Mouse (Mus musculus) thymus, adult 18-20 months (tissue): ENCODE results near the gene Gm26965.
"Not testable (repeated sequence)": the region's sequence is repeated elsewhere in the genome, so short reads cannot be mapped to it uniquely, and the experiment has no call there.

Experiments
- DNase-seq, 2 experiments: peaks; one replicate each; pipeline ENCODE4 v3.0.0; 2022; ENCODE audit warnings: mixed read lengths in 2 of 2

Gm26965 gene

DNA sequence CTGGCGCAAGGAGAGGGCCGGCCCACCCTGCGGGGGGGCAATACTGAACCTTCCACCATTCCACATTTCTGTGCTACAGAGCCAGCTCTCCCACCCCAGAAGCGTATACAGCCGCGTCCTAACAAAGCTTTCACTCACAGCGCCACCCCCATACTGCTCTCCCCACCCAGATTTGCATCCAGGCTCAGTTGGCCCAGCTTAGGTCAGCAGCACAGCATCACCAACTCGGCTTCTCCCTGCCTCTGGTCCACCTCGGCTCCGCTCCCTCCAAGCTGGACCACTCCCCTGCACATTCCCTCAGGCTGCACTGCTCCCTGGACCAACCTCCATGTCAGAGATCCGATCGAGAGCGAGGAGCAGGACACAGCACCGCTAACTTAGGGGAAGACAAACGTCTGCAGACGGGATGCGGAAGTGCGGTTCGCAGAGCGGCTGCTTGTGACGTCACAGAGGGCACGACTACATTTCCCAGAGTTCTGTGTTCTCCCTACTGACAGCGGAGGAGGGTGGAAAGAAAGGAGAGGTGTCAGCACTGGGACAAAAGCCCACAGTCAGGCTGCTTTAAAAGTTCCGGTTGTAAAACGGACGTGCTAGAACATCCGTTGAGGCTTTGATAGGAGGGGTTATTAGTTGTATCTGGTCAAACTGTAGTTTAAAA, at the start of gene Gm26965, which contains the start of gene Zfp87:
Gene Gm26965 (minus strand): TSS at position 399 of the 658 bp plus-strand sequence.
Gene Zfp87 (minus strand): TSS at position 425 of the 658 bp plus-strand sequence.
- peak; percentile 89 to 94 for DNase-seq

- no peak for DNase-seq
These were observed 46.7 kb upstream of the Gm26965 start for GRCm38 (mm10) chr13:67572591-67573189.

DNA sequence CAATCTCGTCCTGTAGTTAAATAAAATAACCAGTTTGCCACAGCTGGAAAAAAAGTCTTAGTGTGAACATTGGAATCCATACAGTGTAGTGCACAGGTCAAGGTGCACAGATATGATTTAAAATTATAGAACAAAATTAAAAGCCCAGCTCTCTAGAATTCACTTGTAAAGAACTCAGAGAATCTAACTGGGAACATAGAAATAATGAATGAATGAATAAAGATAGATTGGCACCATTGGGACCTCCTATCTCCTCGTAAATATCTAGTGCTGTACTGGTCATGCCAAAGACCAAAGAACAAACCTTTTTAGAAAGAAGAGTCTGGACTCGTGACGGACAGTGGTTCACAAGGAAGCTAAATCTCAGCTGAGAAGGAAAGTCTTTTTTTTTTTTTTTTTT, 27.8 kb upstream of the Gm26965 start, which contains the start of gene Zfp748:
Gene Zfp748 (minus strand): TSS at position 101 of the 400 bp plus-strand sequence.
- DNase-seq: no peak

GRCm38 (mm10) chr13:67552505-67553346, 26.8 kb upstream of the Gm26965 start:
- peak; percentile 75 to 87 for DNase-seq

DNA sequence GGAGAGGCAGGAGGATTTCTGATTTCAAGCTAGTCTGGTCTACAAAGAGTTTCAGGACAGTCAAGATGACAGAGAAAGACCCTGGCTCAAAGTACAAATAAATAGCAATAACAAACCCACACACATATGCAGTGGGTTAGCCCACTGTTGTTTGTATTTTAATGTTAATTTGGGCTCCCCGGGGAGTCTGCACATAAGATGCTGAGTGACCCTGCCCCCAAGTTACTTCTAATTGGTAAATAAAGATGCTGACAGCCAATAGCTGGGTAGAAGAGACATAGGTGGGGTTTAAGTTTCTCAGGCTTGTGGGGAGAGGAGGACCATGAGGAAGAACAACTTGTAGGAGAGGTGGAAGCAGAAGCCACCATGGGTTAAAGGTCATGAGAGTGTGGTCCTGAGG, 20.0 kb upstream of the Gm26965 start:
- no peak for DNase-seq

- no peak for DNase-seq
These were observed 1.2 kb upstream of the Gm26965 start for GRCm38 (mm10) chr13:67527049-67527730.

DNA sequence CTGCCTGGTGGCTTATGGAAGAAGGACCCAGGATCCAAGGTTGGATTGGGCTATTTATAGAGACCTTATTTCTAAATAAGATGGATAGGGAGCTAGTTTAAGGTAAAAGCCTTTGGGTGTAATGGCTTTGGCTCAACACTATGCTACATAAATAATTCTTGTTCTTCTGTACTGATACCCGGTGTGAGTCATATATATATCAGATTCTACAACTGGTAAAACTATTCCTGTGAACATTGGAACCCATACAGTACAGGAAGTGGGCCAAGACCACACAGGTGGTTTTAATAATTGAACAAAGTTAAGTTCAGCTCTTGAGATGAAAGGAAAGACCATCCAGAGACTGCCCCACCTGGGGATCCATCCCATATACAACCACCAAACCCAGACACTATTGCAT, 25.0 kb downstream of the Gm26965 start:
- no peak for DNase-seq

DNA sequence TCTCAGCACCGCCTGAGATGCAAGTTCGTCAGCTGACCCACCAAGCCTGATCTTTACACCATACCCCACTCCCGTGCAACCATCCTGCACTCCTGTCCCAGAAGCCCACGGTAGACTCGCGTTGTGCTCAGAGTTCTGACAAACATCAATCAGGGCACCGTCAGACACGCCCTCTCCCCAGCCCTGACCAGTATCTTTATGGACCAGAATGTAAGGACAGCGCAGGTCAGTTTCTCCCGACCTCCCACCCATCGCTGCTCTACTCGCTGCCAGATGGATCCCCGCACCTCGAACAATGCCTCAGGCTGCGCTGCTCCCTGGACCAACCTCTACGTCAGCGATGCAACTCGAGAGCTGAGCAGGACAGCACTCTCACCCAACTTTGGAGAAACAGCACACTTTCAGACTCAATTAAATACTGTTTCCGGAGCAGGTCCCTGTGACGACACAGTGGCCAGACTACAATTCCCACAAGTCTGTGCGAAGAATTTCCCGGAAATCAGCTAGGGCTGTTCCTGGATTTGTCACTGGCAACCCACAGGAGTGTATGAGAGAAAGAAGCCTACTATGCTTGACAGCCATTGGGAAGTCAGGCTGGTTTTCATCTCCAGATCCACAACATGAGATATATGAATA, 25.7 kb downstream of the Gm26965 start, which contains the start of gene Zfp58:
Gene Zfp58 (minus strand): TSS at position 472 of the 636 bp plus-strand sequence.
- DNase-seq: peak; percentile 66 to 84

GRCm38 (mm10) chr13:67495631-67496030, 30.3 kb downstream of the Gm26965 start:
- no peak for DNase-seq

DNA sequence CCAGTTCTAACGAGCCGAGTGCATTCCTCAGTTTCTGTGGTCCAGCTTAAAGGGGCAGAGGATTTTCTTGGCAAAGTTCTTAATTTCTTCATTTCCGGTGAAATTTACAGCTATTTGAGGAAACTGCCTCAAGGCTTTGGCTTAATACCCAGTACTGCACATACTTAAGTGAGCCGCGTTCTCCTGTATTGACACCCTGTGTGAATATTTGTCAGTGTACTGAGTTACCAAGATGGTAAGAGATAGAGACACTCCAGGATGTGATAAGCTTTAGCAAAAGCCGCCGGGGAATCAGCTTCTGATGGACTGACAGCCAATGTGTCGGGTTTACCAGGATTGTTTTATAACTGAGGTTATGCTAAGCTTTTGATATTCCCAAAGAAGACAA, 41.5 kb downstream of the Gm26965 start:
- DNase-seq: no peak

- DNase-seq: peak; percentile 71 to 84
These were observed 42.1 kb downstream of the Gm26965 start, which contains the start of gene Zfp874b for GRCm38 (mm10) chr13:67483625-67484423. Gene Zfp874b, minus strand, starts transcription at chr13:67484258.

DNA sequence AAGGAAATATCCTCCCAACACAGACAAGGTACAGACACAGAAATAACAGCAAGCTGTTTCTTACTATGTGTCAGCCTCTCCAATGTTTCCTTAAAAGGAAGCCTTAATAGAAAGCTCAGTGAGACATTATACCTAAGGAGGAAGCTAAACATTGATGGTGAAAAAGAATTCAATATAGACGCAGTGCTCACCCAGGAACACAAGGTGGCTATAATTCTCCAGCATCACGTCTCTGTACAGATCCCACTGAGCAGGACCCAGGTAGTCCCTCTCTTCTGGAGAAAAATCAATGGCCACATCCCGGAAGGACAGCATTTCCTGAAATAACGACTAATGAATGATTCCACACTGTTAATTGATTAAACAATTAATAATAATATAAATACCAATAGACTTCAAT, 44.4 kb downstream of the Gm26965 start:
- DNase-seq: no peak

GRCm38 (mm10) chr13:67469274-67469673, 56.7 kb downstream of the Gm26965 start:
- no peak for DNase-seq

DNA sequence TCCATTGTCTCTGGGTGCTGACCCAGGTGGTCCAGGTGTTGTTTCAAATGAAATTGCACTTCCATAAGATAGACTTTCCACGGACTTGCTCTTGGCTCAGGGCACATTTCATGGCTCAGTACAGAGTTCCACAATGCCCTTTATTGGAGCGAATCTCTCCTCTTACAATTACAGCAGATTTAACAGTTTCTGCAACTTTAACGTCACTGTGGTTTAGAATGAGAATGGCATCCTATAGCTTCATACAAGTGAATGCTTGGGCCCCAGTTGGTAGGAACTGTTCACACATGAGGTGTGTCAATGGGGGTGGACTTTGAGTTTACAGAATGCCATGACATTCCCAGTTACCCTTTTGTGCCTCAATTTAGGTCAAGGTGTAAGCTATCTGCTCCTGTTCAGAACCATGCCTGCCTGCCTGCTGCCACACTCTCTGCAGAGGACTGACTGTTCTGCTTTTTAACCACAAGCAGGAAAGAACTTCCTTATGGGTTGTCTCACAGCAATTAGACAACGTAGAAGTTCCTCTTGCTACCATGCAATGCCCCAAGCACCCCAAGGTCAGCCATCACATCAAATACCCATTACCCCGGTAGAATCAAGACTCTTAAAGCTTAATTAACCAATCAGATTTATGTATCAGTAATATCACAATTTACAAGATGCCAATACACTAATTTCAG, 62.3 kb downstream of the Gm26965 start:
- not testable (repeated sequence) for DNase-seq

GRCm38 (mm10) chr13:67452021-67452309, 74.0 kb downstream of the Gm26965 start:
- no peak for DNase-seq

- peak; percentile 79 to 84 for DNase-seq
These were observed 74.6 kb downstream of the Gm26965 start, which contains the start of gene Zfp874a for GRCm38 (mm10) chr13:67451172-67452020. Gene Zfp874a, minus strand, starts transcription at chr13:67451624.
